Mouse (Mus musculus) small intestine, adult 2 months (tissue): ENCODE results near the gene Zfp689. TPM values are rescaled to one million over a fixed set of nuclear protein-coding genes. Genes with fewer than 3 reads are reported as not detected.
A peak's percentile ranks its signal among the peaks of the same experiment; 100 is the strongest.
"Not testable (repeated sequence)": the region's sequence is repeated elsewhere in the genome, so short reads cannot be mapped to it uniquely, and the experiment has no call there.

Experiments
- H3K27ac ChIP-seq: fragments of 200-500 bp; 2 replicates; pipeline ENCODE4 v1.5.1; 2012; ENCODE audit warnings: low read depth, low read length, control low read depth, inconsistent platforms; ENCODE audit not compliant: insufficient read depth
- H3K27me3 ChIP-seq: fragments of 200-500 bp; 2 replicates; pipeline ENCODE4 v1.6.1; 2012; ENCODE audit warnings: mild to moderate bottlenecking, moderate library complexity, low read length, inconsistent platforms; ENCODE audit not compliant: control insufficient read depth, insufficient read depth
- H3K36me3 ChIP-seq: fragments of 200-500 bp; 2 replicates; pipeline ENCODE4 v1.6.1; 2012; ENCODE audit warnings: mild to moderate bottlenecking, low read length, control low read depth, inconsistent platforms; ENCODE audit not compliant: control insufficient read depth, insufficient read depth
- H3K4me1 ChIP-seq: fragments of 200-500 bp; 2 replicates; pipeline ENCODE4 v1.6.1; 2012; ENCODE audit warnings: low read length, inconsistent platforms, mixed read lengths; ENCODE audit not compliant: control insufficient read depth, insufficient read depth, insufficient read length
- H3K4me3 ChIP-seq: fragments of 200-500 bp; 2 replicates; pipeline ENCODE4 v1.5.1; 2012; ENCODE audit warnings: low read depth, mild to moderate bottlenecking, control low read depth, inconsistent platforms, low read length, moderate library complexity
- CTCF ChIP-seq: fragments of 200-500 bp; IDR thresholded peaks from 2 replicates; pipeline ENCODE4 v1.5.1; 2012; ENCODE audit warnings: low read depth, mild to moderate bottlenecking, control low read depth, inconsistent platforms, low read length, moderate library complexity, mixed read lengths; ENCODE audit not compliant: insufficient replicate concordance, insufficient read length; ENCODE audit errors: extremely low read depth
- POLR2A ChIP-seq: fragments of 200-500 bp; IDR thresholded peaks from 2 replicates; pipeline ENCODE4 v1.6.1; 2012; ENCODE audit warnings: low read depth, mild to moderate bottlenecking, control low read depth, inconsistent platforms, low read length, moderate library complexity
- WGBS: fragments of 180-500 bp; shearing (Covaris S2); methylation state at CpG from one replicate; pipeline ENCODE4 v1.1.7; 2018; 5-methylcytosine and 5-hydroxymethylcytosine counted together
- polyA plus RNA-seq: library from polyadenylated mRNA; depleted of rRNA; stranded (reverse); fragments of >200 nt; gene quantifications from 2 replicates; pipeline ENCODE4 v1.2.3, GENCODE M21; 2012

The Zfp689 gene
- polyA plus RNA-seq, 1 experiment: 2.9 TPM

GRCm38 (mm10) chr7:127470743-127471645 lies 22.0 kb upstream of the Zfp689 start:
- TF ChIP-seq POLR2A (peak; percentile 67; the same call in 1 of the 2 replicates), CTCF (no peak)
- peak overlapping the region; percentile 94 for H3K4me3 ChIP-seq
- under 1% methylated on average over 46 of the region's 46 CpGs for WGBS
- H3K27me3 ChIP-seq: no peaks in the 10 kb centered on the region
- H3K36me3 ChIP-seq: peaks cover 36% of the 10 kb centered on the region
- peak overlapping the region; percentile 88 for H3K27ac ChIP-seq
- H3K4me1 ChIP-seq: peaks cover 9% of the 10 kb centered on the region; the same call in 1 of the 2 replicates

- peaks cover 28% of the 10 kb centered on the region for H3K36me3 ChIP-seq
- peaks cover 9% of the 10 kb centered on the region; the same call in 1 of the 2 replicates for H3K4me1 ChIP-seq
- TF ChIP-seq POLR2A: no peak
- TF ChIP-seq CTCF: no peak
- H3K4me3 ChIP-seq: peak overlapping the region; percentile 94
- H3K27ac ChIP-seq: peak overlapping the region; percentile 83
- WGBS: 7% methylated on average over 10 of the region's 10 CpGs
- no peaks in the 10 kb centered on the region for H3K27me3 ChIP-seq
Observed at GRCm38 (mm10) chr7:127470011-127470715, 21.2 kb upstream of the Zfp689 start.

- Histone ChIP-seq H3K27ac (no peak overlapping the region), H3K4me3 (no peak overlapping the region), H3K36me3 (peaks cover 8% of the 10 kb centered on the region), H3K27me3 (no peaks in the 10 kb centered on the region), H3K4me1 (peaks cover 4% of the 10 kb centered on the region; the same call in 1 of the 2 replicates)
- WGBS: 94% methylated on average over 4 of the region's 4 CpGs
- no peak for TF ChIP-seq CTCF
- no peak for TF ChIP-seq POLR2A
Observed at GRCm38 (mm10) chr7:127466606-127467005, 17.6 kb upstream of the Zfp689 start.

- not testable (repeated sequence) for H3K27ac ChIP-seq, H3K4me1 ChIP-seq, H3K27me3 ChIP-seq, H3K4me3 ChIP-seq
- peaks cover 15% of the 10 kb centered on the region for H3K36me3 ChIP-seq
- 100% methylated on average over 2 of the region's 2 CpGs for WGBS
Observed at GRCm38 (mm10) chr7:127465670-127466069, 16.7 kb upstream of the Zfp689 start.

GRCm38 (mm10) chr7:127465191-127465590 lies 16.2 kb upstream of the Zfp689 start:
- TF ChIP-seq CTCF (no peak), POLR2A (no peak)
- peaks cover 16% of the 10 kb centered on the region for H3K36me3 ChIP-seq
- no peaks in the 10 kb centered on the region for H3K27me3 ChIP-seq
- 94% methylated on average over 3 of the region's 3 CpGs for WGBS
- H3K27ac ChIP-seq: no peak overlapping the region
- no peak overlapping the region for H3K4me3 ChIP-seq
- peaks cover 4% of the 10 kb centered on the region; the same call in 1 of the 2 replicates for H3K4me1 ChIP-seq

- not testable (repeated sequence) for H3K4me1 ChIP-seq, H3K27me3 ChIP-seq, H3K27ac ChIP-seq, H3K4me3 ChIP-seq
- peaks cover 29% of the 10 kb centered on the region for H3K36me3 ChIP-seq
- whole genome bisulfite sequencing: 92% methylated on average over 8 of the region's 8 CpGs
Observed at GRCm38 (mm10) chr7:127459311-127459710, 10.4 kb upstream of the Zfp689 start, which contains the start of gene Prr14. Prr14 (plus strand) TSS chr7:127459611.

- H3K4me3 ChIP-seq, H3K4me1 ChIP-seq, H3K27me3 ChIP-seq, H3K27ac ChIP-seq: not testable (repeated sequence)
- peaks cover 31% of the 10 kb centered on the region for H3K36me3 ChIP-seq
- 79% methylated on average over 3 of the region's 3 CpGs for WGBS
Observed at GRCm38 (mm10) chr7:127458371-127459122, 9.6 kb upstream of the Zfp689 start.
